28 mouse cellular contexts compared by ENCODE assay signal in the genomic region with DNA sequence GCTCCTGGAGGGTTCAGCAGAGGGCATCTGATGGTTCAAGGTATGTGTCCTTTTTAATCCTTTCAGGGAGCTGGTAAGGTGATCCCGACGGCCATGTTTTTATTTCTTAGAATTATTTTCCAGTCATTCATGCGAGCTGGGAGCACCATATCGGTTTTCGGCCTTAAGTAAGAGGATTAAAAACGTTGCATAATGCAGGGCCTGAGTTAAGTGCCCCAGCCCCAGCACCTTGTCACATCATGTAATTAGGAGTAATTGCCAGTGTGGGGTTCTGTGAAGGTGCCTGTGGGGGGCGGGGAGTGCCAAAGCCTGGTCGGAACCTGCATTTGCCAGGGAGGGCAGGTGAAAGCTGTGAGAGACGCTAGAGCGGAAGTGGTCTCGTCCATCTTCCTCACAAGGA.
"Had no signal": no experiment of that assay in that cellular context is flagged by ENCODE, and none has a peak within 500 bp of the region (broad histone marks: within the 10 kb centered on the region; RNA-seq: fewer than 3 reads in every experiment).

No protein-coding gene starts in this region.

- ATAC-seq: forebrain, embryonic 13.5 days; forebrain, embryonic 14.5 days; forebrain, embryonic 15.5 days; forebrain, embryonic 16.5 days; forebrain, postnatal 0 days had no signal

- H3K36me3 ChIP-seq: embryonic facial prominence, embryonic 12.5 days; embryonic facial prominence, embryonic 13.5 days; embryonic facial prominence, embryonic 15.5 days; forebrain, embryonic 10.5 days; forebrain, embryonic 12.5 days; forebrain, embryonic 15.5 days; heart, embryonic 10.5 days had no signal

- H3K4me2 ChIP-seq: embryonic facial prominence, embryonic 12.5 days; embryonic facial prominence, embryonic 13.5 days; embryonic facial prominence, embryonic 15.5 days; forebrain, embryonic 12.5 days; forebrain, embryonic 13.5 days; forebrain, embryonic 15.5 days had no signal

- H3K27ac ChIP-seq: embryonic facial prominence, embryonic 12.5 days; embryonic facial prominence, embryonic 13.5 days; embryonic facial prominence, embryonic 15.5 days; forebrain, embryonic 12.5 days; forebrain, embryonic 13.5 days; forebrain, embryonic 15.5 days; gastrocnemius, adult 2 months; heart, adult 2 months; heart, embryonic 10.5 days had no signal

- H3K9ac ChIP-seq: embryonic facial prominence, embryonic 12.5 days; embryonic facial prominence, embryonic 13.5 days; embryonic facial prominence, embryonic 15.5 days; forebrain, embryonic 12.5 days; forebrain, embryonic 13.5 days; forebrain, embryonic 15.5 days; forebrain, postnatal 0 days had no signal

- H3K4me1 ChIP-seq: embryonic facial prominence, embryonic 12.5 days; embryonic facial prominence, embryonic 13.5 days; embryonic facial prominence, embryonic 15.5 days; forebrain, embryonic 15.5 days had no signal

- DNase-seq: cerebellum, adult 2 months; cerebellum, adult 8-10 months; cerebellum, adult 9-10 months; cerebellum, postnatal 10 days; cerebellum, postnatal 14 days; cerebellum, postnatal 25 days; cerebellum, postnatal 36 days; embryo, embryonic 11 days; forebrain, postnatal 0 days; gastrocnemius, adult 2 months; gastrocnemius, postnatal 10 days; gastrocnemius, postnatal 14 days; gastrocnemius, postnatal 25 days; gastrocnemius, postnatal 36 days; heart, adult 11 months; heart, adult 18-20 months; heart, adult 2 months had no signal

- H3K9me3 ChIP-seq: embryonic facial prominence, embryonic 12.5 days; embryonic facial prominence, embryonic 13.5 days; embryonic facial prominence, embryonic 15.5 days; forebrain, embryonic 10.5 days; forebrain, embryonic 12.5 days; forebrain, embryonic 13.5 days; forebrain, embryonic 15.5 days; heart, embryonic 10.5 days had no signal

- H3K27me3 ChIP-seq: embryonic facial prominence, embryonic 12.5 days; embryonic facial prominence, embryonic 13.5 days; forebrain, embryonic 15.5 days had no signal

- H3K4me3 ChIP-seq: embryonic facial prominence, embryonic 12.5 days; embryonic facial prominence, embryonic 13.5 days; embryonic facial prominence, embryonic 15.5 days; erythroblast, embryonic 14.5 days; forebrain, embryonic 10.5 days; forebrain, embryonic 12.5 days; forebrain, embryonic 13.5 days; forebrain, embryonic 15.5 days; gastrocnemius, adult 2 months; heart, adult 2 months; heart, embryonic 10.5 days had no signal
